Mouse (Mus musculus) testis, adult 2 months (tissue): Measurements from ENCODE around the gene Trim9. TPM values are rescaled to one million over a fixed set of nuclear protein-coding genes. Genes with fewer than 3 reads are reported as not detected.

Source experiments
- H3K27ac ChIP-seq: fragments of 200-500 bp; 2 replicates; pipeline ENCODE4 v1.5.1; 2012; ENCODE audit warnings: low read depth, low read length; ENCODE audit not compliant: control insufficient read depth, insufficient read depth
- H3K27me3 ChIP-seq: fragments of 200-500 bp; 2 replicates; pipeline ENCODE4 v1.6.1; 2012; ENCODE audit warnings: mild to moderate bottlenecking, low read length, moderate library complexity; ENCODE audit not compliant: control insufficient read depth, insufficient read depth
- H3K36me3 ChIP-seq: fragments of 200-500 bp; 2 replicates; pipeline ENCODE4 v1.6.1; 2012; ENCODE audit warnings: mild to moderate bottlenecking, low read length; ENCODE audit not compliant: control insufficient read depth, insufficient read depth
- H3K4me1 ChIP-seq: fragments of 200-500 bp; 2 replicates; pipeline ENCODE4 v1.6.1; 2012; ENCODE audit warnings: low read length; ENCODE audit not compliant: control insufficient read depth, insufficient read depth
- H3K4me3 ChIP-seq: fragments of 200-500 bp; 2 replicates; pipeline ENCODE4 v1.5.1; 2012; ENCODE audit warnings: low read depth, mild to moderate bottlenecking, low read length, moderate library complexity, mixed read lengths; ENCODE audit not compliant: control insufficient read depth
- CTCF ChIP-seq: fragments of 200-500 bp; IDR thresholded peaks from 2 replicates; pipeline ENCODE4 v1.5.1; 2012; ENCODE audit warnings: low read depth, mild to moderate bottlenecking, inconsistent platforms, low read length, moderate library complexity; ENCODE audit not compliant: control insufficient read depth, insufficient read depth, insufficient replicate concordance
- POLR2A ChIP-seq: fragments of 200-500 bp; IDR thresholded peaks from 2 replicates; pipeline ENCODE4 v1.6.1; 2012; ENCODE audit warnings: low read depth, mild to moderate bottlenecking, inconsistent platforms, low read length, moderate library complexity; ENCODE audit not compliant: control insufficient read depth
- polyA plus RNA-seq: library from polyadenylated mRNA; depleted of rRNA; stranded (reverse); fragments of >200 nt; gene quantifications from 2 replicates; pipeline ENCODE4 v1.2.3, GENCODE M21; 2012

Trim9 gene
- polyA plus RNA-seq, 1 experiment, result 0.61 TPM

GRCm38 (mm10) chr12:70302022-70302720 is 45.2 kb downstream of the Trim9 start:
- H3K36me3 ChIP-seq, result no peaks in the 10 kb centered on the region
- H3K4me3 ChIP-seq, result no peak overlapping the region
- TF ChIP-seq CTCF, result no peak
- TF ChIP-seq POLR2A, result no peak
- H3K27ac ChIP-seq, result no peak overlapping the region
- no peaks in the 10 kb centered on the region for H3K27me3 ChIP-seq
- no peaks in the 10 kb centered on the region; the same call in 1 of the 2 replicates for H3K4me1 ChIP-seq

GRCm38 (mm10) chr12:70293927-70294684 is 53.3 kb downstream of the Trim9 start:
- TF ChIP-seq POLR2A, result no peak
- no peak for TF ChIP-seq CTCF
- H3K4me3 ChIP-seq, result no peak overlapping the region
- no peaks in the 10 kb centered on the region for H3K4me1 ChIP-seq
- H3K36me3 ChIP-seq, result no peaks in the 10 kb centered on the region
- H3K27me3 ChIP-seq, result no peaks in the 10 kb centered on the region
- H3K27ac ChIP-seq, result no peak overlapping the region

GRCm38 (mm10) chr12:70293165-70293926 is 54.1 kb downstream of the Trim9 start:
- Histone ChIP-seq H3K36me3 (no peaks in the 10 kb centered on the region), H3K27ac (no peak overlapping the region), H3K27me3 (no peaks in the 10 kb centered on the region), H3K4me3 (no peak overlapping the region), H3K4me1 (no peaks in the 10 kb centered on the region)
- TF ChIP-seq POLR2A (no peak), CTCF (no peak)

GRCm38 (mm10) chr12:70285521-70285920 is 61.9 kb downstream of the Trim9 start:
- H3K4me3 ChIP-seq, result no peak overlapping the region
- no peak for TF ChIP-seq CTCF
- H3K27ac ChIP-seq, result no peak overlapping the region
- H3K4me1 ChIP-seq, result peaks cover 3% of the 10 kb centered on the region
- H3K36me3 ChIP-seq, result no peaks in the 10 kb centered on the region
- no peaks in the 10 kb centered on the region for H3K27me3 ChIP-seq

- TF ChIP-seq POLR2A (no peak), CTCF (no peak)
- Histone ChIP-seq H3K27me3 (no peaks in the 10 kb centered on the region), H3K36me3 (no peaks in the 10 kb centered on the region), H3K4me1 (peaks cover 3% of the 10 kb centered on the region), H3K4me3 (no peak overlapping the region), H3K27ac (no peak overlapping the region)
Measured at GRCm38 (mm10) chr12:70284979-70285378, 62.4 kb downstream of the Trim9 start.

- no peak for TF ChIP-seq POLR2A
- TF ChIP-seq CTCF, result no peak
- Histone ChIP-seq H3K36me3 (no peaks in the 10 kb centered on the region), H3K27me3 (no peaks in the 10 kb centered on the region), H3K27ac (no peak overlapping the region), H3K4me1 (peaks cover 3% of the 10 kb centered on the region), H3K4me3 (no peak overlapping the region)
Measured at GRCm38 (mm10) chr12:70283116-70283731, 64.2 kb downstream of the Trim9 start.

GRCm38 (mm10) chr12:70280930-70281329 is 66.5 kb downstream of the Trim9 start:
- Histone ChIP-seq H3K36me3 (no peaks in the 10 kb centered on the region), H3K4me1 (peaks cover 3% of the 10 kb centered on the region), H3K4me3 (no peak overlapping the region), H3K27me3 (no peaks in the 10 kb centered on the region), H3K27ac (no peak overlapping the region)
- no peak for TF ChIP-seq CTCF
- TF ChIP-seq POLR2A, result no peak
